Mouse (Mus musculus) layer of hippocampus, adult 18-20 months (tissue): Measurements from ENCODE around the gene Cacna1b. TPM values are rescaled to one million over a fixed set of nuclear protein-coding genes. Genes with fewer than 3 reads are reported as not detected.

Source experiments
- DNase-seq, 2 experiments: peaks; one replicate each; pipeline ENCODE4 v3.0.0; 2022; ENCODE audit warnings: low spot score in 2 of 2
- total RNA-seq, 2 experiments: library from RNA; stranded (reverse); gene quantifications; 2 replicates each; pipeline ENCODE4 v1.2.3; 2021

The Cacna1b gene
- total RNA-seq, 2 experiments from 2014 or later: 71.1 to 71.2 TPM

DNA sequence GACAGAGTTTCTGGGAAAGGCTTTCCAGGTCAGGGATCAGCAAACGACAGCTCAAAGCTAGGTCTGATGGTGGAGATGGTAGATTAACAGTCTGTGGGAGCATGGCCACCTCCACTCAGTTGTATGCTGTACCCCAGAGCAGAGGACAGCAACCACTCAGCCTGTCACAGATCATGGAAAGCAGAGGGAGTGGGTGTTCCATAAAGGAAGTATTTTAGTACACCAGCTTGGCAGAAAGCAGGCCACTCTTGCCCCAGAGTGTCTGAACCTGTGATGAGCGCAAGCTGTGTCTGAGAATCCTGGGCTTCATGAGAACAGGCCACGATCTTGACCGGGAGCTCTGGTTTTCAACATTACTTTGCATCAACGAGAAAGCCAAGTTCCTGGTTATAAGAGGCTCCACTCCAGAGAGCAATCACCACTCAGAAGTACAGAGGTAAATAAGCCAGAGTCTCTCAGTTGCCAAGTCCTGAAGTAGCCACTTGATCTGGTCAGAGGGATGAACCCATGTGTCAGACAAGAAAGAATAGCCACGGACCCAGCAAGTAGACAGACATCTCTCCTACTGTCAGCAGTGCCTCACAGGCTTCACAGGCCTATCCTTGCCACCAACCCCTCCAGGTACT lies 103.7 kb downstream of the Cacna1b start:
- DNase-seq: no peak

GRCm38 (mm10) chr2:24648503-24648902 lies 114.4 kb downstream of the Cacna1b start:
- DNase-seq: no peak

DNA sequence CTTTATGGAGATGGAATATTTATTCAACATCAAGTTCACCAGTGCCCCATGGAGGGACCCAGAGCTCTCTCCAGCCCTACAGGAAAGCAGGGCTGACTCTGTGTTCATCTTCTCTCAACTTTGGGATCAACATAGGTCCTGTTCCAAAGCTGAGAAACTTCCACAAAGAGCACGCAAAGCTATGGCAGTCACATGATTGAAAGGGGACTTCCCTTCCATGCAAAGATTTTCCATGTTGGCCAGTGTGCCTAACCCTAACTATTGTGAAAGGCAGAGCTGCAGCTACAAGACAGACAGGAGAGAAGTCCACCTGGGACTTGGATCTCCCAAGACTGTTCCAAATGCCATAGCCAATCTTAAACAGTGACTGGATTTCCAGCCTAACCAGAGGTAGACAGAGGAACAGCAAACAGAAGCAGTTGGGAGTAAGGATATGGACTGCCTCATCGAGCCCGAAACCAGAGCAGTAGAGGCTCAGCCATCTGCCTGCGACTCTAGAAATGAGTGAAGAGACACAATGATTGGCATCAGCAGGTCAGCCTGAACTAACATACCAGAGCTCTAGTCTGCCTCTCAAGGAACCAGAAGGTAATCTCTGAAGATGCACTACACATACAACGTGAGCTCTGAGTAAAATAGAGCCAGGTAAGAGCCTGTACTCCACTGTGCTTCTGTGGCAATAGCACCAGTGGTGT lies 116.4 kb downstream of the Cacna1b start:
- no peak for DNase-seq

DNA sequence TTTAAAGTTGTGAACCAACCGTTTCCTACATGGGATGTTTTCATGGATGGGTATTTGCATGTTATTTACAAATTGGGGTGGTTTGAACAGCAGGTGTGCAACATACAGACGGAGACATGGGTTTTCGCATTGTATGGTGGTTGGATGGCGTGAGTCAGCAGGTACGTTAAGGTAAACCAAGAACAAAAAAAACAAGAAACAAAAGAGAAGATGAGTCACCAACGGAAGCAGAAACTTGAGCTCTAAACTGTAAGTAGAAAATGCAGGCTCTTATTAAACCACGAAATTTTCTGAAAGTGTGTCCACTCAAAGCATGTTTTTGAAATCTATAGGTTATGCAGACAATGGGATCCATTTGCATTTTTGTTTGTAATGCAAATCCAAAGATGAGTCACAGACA lies 120.1 kb downstream of the Cacna1b start:
- no peak for DNase-seq

- no peak for DNase-seq
Observed at GRCm38 (mm10) chr2:24638102-24638954, 124.6 kb downstream of the Cacna1b start.

- DNase-seq: no peak
Observed at GRCm38 (mm10) chr2:24633645-24634044, 129.3 kb downstream of the Cacna1b start.

- peak in 1 of 2 experiments; percentile 53 for DNase-seq
Observed at GRCm38 (mm10) chr2:24617141-24617540, 145.8 kb downstream of the Cacna1b start.

DNA sequence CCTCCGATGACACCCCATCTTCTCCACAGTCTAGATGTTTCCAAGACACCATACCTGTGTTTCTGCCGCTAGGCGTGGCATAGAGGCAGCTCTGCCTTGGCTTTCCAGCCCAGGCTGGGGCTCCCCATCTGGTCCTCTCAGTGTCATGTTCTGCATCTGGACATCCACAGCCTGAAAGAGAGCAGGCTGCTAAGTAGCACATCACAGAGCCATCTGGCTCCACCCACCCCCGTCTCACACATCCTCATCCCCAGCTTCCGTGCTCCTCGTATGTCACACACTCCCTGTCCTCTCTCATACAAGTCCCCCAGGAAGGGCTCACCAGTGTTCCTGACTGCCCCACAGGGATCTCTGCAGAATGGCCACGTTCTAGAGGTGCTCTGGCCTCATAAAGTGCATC lies 153.2 kb downstream of the Cacna1b start:
- DNase-seq: peak; percentile 31 to 55

DNA sequence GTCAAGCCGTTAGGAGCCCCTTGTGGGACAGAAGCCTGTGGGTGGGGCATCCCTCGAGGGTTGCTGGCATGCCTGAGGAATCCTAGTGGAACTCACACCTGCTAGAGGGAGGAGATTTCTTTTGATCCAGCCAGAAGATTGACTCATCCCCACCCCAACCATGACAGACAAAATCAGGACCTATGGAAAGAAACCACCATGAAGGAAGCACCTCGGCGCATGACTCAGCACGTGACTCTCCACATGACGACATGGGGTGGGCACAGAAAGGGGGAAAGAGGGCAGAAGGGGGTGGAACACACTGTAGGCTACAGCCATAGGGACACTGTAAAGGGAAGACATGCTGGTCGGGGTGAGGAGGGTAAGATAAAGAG lies 154.2 kb downstream of the Cacna1b start:
- DNase-seq: no peak

- DNase-seq: no peak
Observed at GRCm38 (mm10) chr2:24607905-24608764, 154.8 kb downstream of the Cacna1b start.

GRCm38 (mm10) chr2:24606531-24606930 lies 156.4 kb downstream of the Cacna1b start:
- no peak for DNase-seq

GRCm38 (mm10) chr2:24605096-24605495 lies 157.9 kb downstream of the Cacna1b start:
- no peak for DNase-seq

GRCm38 (mm10) chr2:24589426-24589825 lies 173.5 kb downstream of the Cacna1b start:
- no peak for DNase-seq

GRCm38 (mm10) chr2:24587999-24588398 lies 175.0 kb downstream of the Cacna1b start:
- no peak for DNase-seq

DNA sequence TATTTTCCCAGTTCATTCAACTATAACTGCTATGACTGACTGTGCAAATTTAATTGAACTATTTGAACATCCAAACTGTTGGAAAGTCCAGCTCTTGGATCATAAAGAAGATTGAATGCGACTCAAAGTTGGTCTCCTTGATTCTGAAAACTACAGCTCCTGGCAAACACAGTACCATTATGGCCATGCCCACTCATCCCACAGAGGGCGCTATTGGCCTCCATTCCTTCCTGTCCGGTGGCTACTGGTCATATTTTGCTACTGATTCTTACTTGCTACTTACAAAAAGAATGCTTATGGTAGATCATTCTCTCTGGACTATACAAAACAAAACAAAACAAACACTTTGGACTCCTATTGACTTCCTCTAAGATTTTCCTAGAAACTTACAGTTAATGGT lies 188.3 kb downstream of the Cacna1b start:
- peak; percentile 36 to 79 for DNase-seq

DNA sequence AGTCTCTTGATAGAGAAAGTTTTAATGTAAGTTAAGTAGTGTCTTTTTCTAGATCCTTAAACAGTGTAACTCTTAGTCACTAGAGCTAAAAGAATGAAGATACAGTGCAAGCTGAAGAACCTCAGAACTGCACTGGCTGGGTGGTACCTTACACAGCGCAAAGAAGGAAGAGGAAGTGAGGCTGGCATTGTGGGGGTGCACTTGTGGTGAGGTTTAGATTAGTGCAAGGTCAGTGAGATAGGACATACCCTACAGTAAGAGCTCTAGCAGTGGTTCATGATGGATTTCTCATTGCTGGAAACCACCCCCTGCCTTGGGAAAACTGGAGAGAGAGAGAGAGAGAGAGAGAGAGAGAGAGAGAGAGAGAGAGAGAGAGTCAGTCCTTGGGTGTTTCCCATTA lies 192.0 kb downstream of the Cacna1b start:
- DNase-seq: no peak

DNA sequence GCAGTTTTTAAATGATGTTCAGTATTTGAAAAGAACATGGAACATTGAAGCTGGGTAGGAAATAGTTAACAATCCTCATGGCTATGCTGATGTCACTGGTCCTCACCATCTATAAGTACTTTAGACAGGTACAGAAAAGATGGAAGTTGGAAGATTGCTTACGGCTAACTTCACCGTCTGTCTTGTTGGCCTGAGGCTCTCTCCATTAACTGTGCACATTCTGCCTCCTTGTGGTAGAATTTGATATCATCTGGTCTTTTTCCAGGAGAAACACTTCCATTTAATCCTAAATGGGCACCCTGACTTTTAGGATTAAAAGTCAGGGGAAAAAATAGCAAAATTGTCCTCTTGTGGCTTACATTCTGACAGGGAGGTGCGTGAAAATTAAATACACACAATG lies 194.4 kb downstream of the Cacna1b start:
- DNase-seq: peak in 1 of 2 experiments; percentile 73

DNA sequence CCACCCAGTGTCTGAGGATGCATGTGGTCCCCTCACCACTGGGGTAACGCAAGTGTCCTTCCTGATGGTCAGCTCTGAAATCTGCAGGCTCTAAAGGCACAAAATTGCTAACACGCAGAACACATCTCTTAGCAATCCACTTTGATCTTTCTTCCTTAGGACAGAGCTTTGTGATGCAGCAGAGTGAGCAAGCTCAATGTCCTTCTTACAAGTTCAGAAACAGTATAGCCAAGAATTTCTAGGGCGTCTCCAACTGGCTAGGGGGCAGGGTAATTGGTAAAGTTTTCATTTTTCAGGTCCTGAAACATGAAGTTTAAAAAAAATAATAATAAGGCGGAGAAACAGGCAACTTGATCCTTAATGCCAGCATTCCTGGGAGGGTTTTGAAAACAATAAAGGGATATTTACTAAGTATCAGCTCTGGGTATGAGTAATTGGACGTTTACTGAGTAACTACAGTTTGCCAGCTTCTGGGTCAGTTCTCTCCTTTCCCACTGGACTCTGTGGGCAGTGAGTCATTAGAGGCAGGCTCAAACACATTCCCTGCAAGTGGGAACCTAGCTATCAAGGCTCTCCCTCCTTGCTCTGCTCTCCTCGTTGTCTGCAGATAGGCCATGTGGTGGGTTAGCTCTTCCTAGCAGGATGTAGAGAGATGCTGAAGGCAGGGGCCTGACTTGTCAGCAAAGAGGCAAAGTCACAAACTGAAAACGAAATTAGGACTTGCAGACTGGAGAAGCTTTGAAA lies 200.2 kb downstream of the Cacna1b start:
- no peak for DNase-seq

DNA sequence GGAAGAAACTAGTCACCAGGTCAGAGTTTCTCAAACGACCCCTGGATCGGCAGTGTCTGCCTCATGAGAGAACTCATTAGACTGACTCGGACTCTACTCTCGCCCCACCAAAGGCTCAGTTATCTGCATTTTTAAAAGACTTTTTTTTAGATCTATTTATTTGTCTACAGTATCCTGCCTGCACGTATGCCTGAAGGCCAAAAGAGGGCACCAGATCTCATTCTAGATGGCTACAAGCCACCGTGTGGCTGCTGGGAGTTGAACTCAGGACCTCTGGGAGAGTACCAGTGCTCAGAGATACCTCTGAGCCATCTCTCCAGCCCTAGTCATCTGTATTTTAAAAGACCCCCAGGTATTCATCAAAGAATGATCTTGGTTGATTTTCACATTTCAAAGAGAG lies 201.0 kb downstream of the Cacna1b start:
- no peak for DNase-seq

GRCm38 (mm10) chr2:24560201-24560600 lies 202.8 kb downstream of the Cacna1b start:
- no peak for DNase-seq
